Mouse (Mus musculus) CH12F3 (cell line): ENCODE data around the gene Rangrf.
"Not testable (repeated sequence)": the region's sequence is repeated elsewhere in the genome, so short reads cannot be mapped to it uniquely, and the experiment has no call there.

Experiments used
- in situ Hi-C: fragments of 300-500 bp; cut with MboI; formaldehyde crosslinking; loops from 2 replicates; pipeline ENCODE4 v1.14.3; 2020; ENCODE audit warnings: low sequenced_read_pairs

Gene Rangrf

DNA sequence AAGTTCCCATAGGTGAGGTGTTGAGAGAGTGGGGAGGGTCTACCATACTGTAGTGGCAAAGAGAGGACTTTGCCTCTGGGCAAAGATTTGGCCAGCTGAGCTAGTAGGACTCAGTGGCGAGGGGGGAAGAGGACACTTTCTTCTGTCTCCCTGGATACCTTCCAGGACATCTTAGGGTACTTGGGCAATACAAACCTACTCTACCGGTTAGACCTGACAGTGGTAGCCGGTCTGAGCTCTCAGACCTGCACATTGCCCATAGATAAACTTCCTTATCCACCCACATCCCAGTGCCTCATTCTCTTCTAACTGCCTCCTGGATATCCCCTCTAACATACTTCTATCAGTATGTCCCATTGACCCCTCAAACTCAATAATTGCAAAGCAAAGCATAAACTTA lies 5.9 kb upstream of the Rangrf start:
- in situ Hi-C loops: no loop called here

DNA sequence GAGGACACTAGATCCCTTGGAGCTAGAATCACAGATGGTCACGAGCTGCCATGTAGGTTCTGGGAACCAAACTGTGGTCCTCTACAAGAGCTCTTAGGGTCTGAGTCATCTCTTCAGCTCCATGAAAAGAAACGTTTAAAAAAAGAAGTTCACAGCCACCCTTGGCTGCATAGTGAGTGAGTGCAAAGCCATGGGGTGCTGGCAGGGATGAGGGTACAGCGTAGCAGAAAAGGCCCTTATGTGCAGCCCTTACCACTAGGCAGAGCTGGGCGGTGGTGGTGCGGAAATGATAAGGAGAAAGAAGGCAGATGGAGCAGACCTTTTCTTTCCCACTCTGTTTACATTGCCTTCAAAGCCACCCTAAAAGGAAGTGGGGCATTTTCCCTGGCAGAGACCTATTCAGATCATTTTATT lies 4.3 kb upstream of the Rangrf start:
- in situ Hi-C loops: no loop called here

DNA sequence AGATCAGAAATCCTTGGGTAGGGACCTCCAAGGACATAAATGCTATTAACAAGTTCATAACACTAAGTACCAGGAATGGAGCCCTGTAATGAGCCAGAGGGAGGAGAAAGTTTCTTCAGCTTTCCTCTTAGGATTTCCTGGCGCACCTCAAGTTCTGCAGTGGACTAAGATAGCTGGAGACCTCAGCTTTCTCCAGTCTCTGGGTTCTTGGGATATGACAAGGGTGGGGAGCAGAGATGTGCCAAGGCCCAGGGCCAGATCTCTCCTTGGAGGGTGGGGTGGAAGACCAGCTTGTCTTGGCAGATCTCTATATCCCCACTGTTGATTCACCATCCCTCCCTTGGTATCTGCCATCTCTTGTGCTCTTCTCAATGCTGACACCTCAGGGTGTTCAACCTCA lies 616 bp upstream of the Rangrf start:
- in situ Hi-C loops: no loop called here

DNA sequence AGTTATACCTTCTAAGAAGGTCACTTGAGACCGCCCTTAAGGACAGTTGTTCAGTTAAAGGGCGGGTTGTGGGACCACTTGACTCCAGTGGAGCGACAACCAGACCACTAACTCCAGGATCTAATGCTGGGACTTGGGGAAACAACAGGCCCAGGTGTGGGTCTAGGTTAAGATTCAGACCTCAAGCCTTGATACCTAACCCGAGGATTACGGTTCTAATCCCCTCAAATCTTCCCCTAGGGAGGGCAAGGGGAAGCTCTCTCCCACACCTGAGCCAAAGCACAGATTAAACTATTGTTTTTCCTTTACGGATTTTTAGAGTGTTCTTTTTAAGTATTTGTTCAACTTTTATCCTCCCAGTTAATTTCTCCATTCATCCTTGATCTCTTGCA lies 930 bp downstream of the Rangrf start:
- in situ Hi-C loops: no loop called here

DNA sequence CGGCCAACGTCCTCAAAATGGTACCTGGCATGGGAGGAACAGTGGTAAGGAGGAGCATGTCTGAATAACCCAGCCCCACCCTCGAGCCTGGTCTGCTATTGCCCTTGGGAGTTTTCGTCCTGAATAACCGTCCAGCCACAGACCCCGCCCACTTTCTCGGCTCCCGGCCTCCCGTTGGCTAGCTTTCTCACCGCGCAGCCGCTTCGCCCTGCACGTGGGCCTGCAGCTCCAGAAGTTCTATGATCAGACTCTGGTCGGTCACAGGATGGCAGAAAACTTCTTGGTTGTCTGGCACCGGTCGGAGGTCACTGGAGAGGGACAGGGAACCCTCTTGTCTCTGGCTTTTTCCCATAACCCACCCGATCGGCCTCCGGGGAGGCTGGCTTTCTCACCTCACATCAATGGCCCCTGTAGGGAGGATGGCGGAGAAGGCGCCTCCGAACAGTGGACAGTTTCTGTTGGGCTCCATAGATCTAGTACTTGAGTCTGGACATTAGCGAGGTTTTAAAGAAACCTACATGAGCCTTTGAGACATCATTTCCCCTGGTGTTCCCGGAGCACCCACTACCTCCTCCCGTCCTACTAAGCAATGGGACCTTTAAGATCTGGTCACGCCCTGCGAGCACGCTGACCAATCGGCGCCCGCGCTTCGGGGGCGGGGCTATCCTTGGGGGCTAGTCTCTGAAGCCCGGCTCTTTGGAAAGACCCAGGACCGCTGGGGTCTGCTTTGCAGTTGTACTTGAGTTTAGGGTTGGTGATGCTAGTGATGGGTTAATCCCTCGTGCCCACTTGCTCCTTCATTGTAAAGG lies 1.5 kb downstream of the Rangrf start:
- in situ Hi-C loops: not testable (repeated sequence)

DNA sequence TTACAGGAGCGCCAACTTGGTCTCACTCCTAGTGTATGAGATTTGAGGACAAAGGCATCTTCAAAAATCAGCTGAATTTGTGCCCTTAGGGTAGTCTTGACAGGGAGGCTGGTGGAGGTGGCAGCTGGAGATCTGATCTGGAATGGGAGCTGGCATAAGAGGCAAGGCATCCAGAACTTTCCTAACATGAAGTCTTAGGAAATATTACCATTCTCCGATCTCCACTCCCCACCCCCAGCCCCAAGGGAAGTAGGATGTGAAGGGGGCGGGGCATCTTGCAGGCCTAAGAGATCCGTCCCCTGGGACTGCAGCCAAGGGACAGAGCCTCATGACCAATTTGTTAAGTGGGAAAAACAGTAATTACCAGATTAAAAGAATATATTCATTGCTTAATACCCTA lies 4.8 kb downstream of the Rangrf start:
- in situ Hi-C loops: no loop called here

DNA sequence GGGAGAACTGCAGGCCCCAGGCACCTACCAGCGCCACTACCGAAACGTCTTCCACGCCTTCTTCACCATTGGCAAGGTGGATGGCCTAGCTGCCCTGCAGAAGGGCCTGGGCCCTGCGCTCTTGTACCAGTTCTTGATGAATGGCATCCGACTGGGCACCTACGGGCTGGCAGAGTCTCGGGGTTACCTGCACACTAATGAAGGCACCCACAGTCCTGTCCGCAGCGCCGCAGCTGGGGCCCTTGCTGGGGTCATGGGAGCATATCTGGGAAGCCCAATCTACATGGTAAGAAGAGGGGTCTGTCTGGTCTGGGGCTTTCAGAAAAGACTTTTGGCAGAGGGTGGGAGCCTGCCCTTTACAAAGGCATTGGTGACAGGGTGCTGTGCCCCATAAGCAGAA lies 6.2 kb downstream of the Rangrf start:
- in situ Hi-C loops: no loop called here

DNA sequence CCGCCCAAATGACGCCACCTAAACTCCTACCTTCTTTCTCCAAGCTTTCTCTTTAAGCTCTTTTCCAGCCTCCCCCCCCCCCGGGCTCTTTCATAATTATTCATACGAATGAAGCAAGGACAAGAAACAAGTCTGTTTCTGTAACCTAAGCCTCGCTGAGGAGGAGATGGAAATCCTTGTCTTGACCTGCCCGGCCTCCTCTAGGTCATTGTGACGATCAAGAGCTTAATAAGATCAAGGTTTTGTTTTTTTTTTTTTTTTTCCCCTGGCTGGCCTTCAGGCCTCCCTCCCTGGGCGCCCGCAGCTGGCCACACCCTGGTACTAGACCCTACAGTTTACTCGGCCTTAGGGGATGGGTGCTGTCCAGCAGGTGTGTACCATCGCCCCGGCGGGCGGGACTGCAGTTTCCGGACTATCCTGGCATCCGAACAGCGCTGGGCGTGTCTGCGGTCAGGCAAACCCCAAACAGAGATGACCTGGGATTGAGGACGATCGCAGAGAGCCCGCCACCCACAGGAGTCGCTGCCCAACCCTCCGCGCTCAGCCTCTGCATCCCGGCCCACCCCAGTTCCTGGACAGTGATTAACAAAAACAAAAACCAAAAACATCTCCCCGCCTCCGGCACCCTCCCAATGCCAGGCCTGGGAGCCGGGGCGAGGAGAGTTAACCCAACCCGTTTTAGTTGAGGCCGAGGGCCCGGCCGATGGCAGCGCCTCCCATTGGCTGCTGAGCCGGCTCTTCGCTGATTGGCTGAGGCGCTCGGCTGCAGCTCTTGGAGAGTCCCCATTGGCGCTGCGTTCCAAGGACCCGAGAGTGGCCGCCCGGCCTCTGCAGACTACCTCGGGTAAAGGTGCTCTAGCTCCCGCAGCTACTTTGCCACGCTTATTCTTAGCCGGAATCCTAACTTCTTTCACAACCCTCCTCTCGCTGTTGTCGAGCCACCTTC lies 7.4 kb downstream of the Rangrf start, which contains the start of gene Slc25a35:
Slc25a35 (plus strand) TSS at position 795 of the 946 bp plus-strand sequence.
- in situ Hi-C loops: no loop called here

DNA sequence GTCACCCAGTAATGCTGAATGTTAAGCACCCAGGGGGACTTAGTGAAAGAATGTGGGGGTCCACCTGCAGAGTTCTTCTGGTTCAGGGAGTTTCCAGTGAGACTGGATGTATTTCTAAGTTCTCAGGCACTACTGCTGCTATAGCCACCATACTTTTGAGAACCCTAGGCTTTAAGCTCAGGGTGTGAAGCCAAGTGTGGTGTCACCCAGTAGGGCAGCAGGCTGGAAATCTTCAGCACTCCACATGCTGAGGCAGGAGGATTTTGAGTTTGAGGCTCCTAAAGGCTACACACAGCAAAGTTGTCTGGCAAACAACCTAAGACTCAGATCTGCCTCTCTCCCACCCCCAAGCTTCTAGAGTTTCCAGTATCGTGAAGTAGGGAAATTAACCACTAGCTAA lies 8.4 kb downstream of the Rangrf start:
- in situ Hi-C loops: no loop called here

DNA sequence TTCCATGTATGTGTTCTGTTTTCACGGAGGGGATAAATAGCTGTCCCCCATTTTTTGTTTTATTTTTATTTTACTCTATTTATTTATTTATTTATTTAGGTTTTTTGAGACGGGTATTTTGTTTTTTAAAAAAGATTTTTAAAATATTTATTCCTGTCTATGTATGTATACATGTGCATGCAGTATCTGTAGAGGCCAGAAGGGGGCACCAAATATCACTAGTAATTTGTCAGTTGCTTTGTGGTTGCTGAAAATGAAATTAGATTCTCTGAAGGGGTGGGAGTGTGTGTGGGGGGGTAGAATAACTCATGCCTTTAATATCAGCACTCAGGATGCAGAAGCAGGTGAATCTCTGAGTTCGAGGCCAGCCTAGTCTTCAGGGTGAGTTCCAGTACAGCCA lies 9.1 kb downstream of the Rangrf start:
- in situ Hi-C loops: no loop called here

DNA sequence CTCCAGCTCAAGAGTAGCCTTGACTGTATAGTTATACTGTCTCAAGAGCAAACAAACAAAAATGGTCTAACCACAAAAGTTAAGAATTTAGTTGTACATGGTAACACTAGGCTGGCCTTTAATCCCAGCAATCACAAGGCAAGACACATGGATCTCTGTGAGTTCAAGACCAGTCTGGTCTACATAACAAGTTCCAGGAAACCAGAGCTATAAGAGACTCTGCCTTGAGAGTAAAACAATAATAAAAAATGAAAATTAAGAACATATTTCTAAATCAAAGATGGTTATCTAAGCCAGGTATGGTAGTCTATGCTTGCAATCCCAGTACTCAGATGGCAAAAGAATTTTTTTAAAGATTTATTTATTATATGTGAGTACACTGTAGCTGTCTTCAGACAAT lies 9.9 kb downstream of the Rangrf start:
- in situ Hi-C loops: no loop called here

DNA sequence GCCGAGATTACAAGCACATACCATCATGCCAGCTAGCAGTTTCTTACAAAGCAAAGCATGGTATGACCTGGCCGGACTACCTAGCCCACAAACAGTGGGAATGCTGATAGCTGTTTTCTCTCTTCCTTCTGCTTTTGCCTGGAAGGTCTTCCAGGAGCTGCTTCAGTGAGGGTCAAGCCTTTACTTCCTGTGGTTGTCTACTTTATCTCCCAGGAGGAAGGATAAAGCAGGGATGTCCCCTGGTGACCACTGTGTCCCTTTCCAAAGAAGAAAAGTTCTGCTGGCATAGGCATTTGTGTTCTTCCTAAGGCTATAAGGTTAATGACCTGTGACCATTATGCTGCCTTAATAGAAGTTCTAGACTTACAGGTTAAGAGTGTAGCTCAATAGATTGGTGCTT lies 11.6 kb downstream of the Rangrf start:
- in situ Hi-C loops: no loop called here

DNA sequence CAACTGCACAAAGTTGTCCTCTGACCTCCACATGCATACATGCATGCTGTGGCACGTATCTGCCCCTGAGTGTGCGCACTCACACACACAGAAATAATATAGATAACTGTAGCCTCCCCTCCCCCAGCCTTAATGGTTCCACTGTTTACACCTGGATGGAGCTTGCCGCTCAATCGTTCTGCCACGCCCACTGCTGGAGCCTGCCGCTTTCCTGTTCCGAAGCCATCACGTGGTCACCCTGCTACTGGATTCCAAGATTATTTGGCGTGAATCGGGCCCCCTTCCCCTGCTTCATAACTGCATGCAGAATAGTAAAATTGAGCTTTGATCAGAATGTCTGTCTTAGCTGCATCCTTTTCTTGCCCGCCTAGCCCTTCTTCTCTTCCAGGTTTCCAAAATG lies 12.8 kb downstream of the Rangrf start:
- in situ Hi-C loops: not testable (repeated sequence)

DNA sequence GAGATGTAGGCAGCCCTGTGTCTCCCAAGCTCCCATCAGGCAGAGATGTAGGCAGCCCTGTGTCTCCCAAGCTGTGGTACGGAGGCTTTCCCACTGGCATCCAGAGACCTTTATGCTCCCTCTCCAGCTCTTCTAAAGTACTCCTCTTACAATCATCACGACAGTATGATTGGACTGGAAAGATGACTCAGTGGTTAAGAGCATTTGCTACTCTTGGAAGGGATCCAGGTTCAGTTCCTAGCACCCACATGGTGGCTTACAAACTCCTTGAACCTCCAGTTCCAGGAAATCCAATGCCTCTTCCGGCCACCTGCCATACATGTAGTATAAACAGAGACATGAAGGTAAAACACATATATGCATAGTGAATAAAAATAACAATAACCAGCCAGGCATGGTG lies 13.4 kb downstream of the Rangrf start:
- in situ Hi-C loops: no loop called here

DNA sequence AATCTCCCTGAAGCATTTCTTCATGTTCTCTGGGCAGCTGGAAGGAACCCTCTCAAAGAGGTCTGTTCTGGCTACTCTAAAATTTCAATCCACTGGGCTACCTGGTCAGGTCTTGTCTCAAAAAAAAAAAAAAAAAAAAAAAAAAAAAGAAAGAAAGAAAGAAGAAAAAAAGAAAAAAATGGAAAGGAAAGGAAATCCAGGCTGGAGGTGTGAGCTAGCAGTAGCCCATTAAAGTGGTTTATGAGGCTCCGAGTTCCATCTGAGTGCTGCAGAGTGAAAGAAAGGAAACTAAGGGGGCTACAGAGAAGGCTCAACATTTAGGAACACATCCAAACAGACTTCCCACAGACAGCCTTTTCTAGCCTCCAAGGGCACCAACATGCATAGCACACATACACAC lies 17.0 kb downstream of the Rangrf start:
- in situ Hi-C loops: no loop called here

DNA sequence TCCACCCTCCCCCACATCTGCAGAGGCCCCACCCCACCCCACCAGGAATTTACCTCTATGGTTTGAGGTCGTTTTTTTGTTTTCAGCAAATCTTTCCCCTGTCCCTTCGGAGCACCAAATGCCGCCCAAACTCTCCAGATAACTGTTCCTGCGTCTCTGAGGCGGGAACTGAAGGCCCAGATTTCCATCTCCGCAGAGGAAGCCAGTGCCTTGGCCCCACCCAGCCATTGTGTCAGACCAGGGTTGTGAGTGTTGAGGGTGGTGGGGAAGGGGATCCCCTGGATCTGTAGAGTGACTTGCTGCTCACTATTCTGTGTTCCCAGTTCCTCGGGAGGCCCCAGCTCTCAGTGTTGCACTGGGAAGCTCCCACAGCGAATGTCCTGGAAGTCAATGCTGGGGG lies 17.7 kb downstream of the Rangrf start, which contains the start of gene Arhgef15:
Arhgef15 (minus strand) TSS at position 173 of the 400 bp plus-strand sequence.
- in situ Hi-C loops: no loop called here

DNA sequence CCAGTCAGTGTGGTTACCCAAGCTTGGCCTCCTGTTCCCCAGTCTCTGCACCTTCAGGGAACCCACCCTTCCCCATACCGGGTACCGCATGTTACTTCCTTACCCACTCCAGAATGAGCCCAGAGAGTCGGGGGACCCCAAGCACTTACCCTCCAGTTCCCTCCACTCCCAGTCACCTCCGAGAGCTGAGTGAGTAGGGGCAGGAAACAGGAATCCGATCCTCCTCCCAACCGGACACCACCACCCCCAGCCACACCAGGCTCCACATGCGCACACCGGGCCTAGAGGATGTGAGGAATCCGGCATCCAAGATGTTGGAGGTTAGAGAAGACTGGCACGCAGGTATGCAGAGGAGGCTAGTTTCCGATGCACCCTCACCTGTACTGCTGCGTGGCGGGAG lies 18.3 kb downstream of the Rangrf start:
- in situ Hi-C loops: no loop called here

DNA sequence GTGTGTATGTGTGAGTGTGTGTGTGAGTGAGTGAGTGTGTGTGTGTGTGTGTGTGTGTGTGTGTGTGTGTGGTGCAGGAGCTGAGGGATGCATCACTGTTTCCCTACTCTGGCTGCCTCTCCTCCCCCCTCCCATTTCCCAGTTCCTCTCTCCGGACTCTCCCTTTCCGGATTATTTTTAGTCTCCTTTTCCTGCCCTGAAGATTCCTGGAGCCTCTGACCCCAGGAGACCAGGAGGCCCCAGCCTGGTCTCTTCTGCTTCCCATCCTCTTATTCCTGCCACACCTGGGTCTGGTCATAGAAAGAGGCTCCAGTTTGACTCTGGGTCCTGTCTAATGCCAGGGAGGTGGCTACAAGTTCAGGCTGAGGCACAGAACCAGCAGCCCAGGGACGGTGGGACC lies 18.9 kb downstream of the Rangrf start:
- in situ Hi-C loops: no loop called here

DNA sequence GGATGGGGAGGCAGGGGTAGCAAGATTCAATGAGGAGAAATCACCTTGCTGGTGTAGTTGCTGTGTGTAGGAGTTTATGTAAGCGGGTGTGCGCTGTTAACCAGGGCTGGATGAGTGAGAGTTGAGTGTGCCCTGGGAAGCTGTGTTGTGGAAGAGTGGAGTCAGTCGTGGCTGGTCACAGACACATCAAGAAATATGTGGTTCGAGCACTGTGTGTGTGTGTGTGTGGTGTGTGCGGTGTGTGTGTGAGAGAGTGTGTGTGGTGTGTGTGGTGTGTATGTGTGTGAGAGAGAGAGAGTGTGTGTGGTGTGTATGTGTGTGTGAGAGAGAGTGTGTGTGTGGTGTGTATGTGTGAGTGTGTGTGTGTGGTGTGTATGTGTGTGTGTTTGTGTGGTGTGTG lies 19.5 kb downstream of the Rangrf start:
- in situ Hi-C loops: no loop called here

DNA sequence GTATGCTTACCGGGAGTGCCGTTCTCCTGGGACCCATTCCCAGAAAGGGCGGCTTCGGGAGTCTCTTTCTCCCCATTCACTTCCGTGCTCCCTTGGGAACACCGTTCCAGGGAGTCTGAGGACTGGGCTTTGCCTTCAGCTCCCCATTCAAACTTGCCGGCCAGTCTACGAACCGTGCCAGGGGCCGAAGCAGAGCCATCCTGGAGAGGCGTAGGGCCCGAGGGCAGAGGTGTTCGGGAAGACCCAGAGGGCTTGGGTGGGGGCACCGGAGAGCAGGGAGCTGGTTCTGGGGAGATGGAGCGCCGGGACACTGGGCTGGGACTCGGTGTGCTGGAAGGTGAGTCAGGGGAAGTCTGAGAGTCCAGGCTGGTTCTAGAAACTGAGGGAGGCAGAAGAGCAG lies 20.6 kb downstream of the Rangrf start:
- in situ Hi-C loops: no loop called here

DNA sequence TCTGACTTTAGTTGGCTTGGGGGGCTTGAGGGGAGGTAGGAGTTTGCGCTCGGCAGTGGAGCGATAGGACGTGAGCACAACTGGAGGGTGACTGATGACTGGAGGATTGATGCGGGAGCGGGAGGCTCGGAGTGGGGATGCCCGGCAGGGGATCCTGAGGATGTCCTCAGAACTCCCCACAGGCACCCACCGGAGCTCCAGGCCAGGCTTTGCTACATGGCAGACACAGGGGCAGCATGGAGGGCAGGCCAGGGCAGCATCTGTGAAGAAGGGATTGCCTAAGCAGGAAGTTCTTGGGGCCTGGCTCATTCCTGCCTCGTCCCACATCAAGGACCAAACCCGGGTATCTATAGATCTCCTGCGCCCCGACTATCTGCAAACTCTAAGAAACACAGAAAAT lies 21.1 kb downstream of the Rangrf start:
- in situ Hi-C loops: no loop called here

DNA sequence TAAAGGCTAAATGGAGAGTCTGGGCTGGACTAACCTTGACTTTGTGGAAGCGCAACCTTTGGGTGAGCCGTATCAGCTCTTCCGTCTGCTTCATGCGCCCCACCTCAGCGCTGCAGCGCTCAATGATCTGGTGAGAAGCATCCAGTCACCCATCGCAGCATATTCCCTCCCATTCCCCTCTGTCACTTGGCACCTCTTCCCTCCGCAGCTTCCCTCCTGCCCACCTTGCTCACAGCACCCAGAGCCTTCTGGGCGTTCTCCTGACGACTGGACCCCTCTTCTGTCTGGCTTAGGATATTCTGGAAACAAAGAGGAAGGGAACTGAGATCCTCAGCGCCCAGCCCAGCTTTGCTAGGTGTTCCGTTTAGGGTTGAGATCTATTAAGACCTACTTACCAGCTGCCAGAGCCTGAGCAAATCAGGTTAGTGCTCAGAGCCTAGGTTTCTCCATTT lies 27.4 kb downstream of the Rangrf start:
- in situ Hi-C loops: no loop called here
